Mouse (Mus musculus): ENCODE data around the gene Tec. TPM values are rescaled to one million over a fixed set of nuclear protein-coding genes. Genes with fewer than 3 reads are reported as not detected.

Tec gene
- polyA plus RNA-seq, 1 experiment = 3.9 TPM

GRCm38 (mm10) chr5:72816491-72816890, 51.8 kb downstream of the Tec start:
- TF ChIP-seq CTCF (IDR thresholded peaks at IDR 0.05; ENCODE audit: borderline replicate concordance, extremely low read depth, insufficient read depth, insufficient read length) = no peak
- no peak for TF ChIP-seq POLR2A (IDR thresholded peaks at IDR 0.05; ENCODE audit: borderline replicate concordance, extremely low read depth, insufficient read depth, insufficient read length, poor library complexity, severe bottlenecking)
- DNase-seq (ENCODE audit: low read depth) = peak; percentile 19

- no peak for DNase-seq (ENCODE audit: low read depth)
Observed at GRCm38 (mm10) chr5:72816046-72816445, 52.2 kb downstream of the Tec start.

GRCm38 (mm10) chr5:72815361-72815760, 52.9 kb downstream of the Tec start:
- no peak for TF ChIP-seq CTCF (IDR thresholded peaks at IDR 0.05; ENCODE audit: borderline replicate concordance, extremely low read depth, insufficient read depth, insufficient read length)
- TF ChIP-seq POLR2A (IDR thresholded peaks at IDR 0.05; ENCODE audit: borderline replicate concordance, extremely low read depth, insufficient read depth, insufficient read length, poor library complexity, severe bottlenecking) = no peak
- DNase-seq (ENCODE audit: low read depth) = no peak

More at GRCm38 (mm10) chr5:72816046-72816445, 52.2 kb downstream of the Tec start:
- TF ChIP-seq POLR2A (IDR thresholded peaks at IDR 0.05; ENCODE audit: borderline replicate concordance, extremely low read depth, insufficient read depth, insufficient read length, poor library complexity, severe bottlenecking) (no peak), CTCF (IDR thresholded peaks at IDR 0.05; ENCODE audit: borderline replicate concordance, extremely low read depth, insufficient read depth, insufficient read length) (no peak)

GRCm38 (mm10) chr5:72814072-72814471, 54.2 kb downstream of the Tec start:
- DNase-seq (ENCODE audit: low read depth) = no peak
- TF ChIP-seq POLR2A (IDR thresholded peaks at IDR 0.05; ENCODE audit: borderline replicate concordance, extremely low read depth, insufficient read depth, insufficient read length, poor library complexity, severe bottlenecking) = no peak
- TF ChIP-seq CTCF (IDR thresholded peaks at IDR 0.05; ENCODE audit: borderline replicate concordance, extremely low read depth, insufficient read depth, insufficient read length) = no peak

- DNase-seq (ENCODE audit: low read depth) = no peak
- no peak for TF ChIP-seq POLR2A (IDR thresholded peaks at IDR 0.05; ENCODE audit: borderline replicate concordance, extremely low read depth, insufficient read depth, insufficient read length, poor library complexity, severe bottlenecking)
- TF ChIP-seq CTCF (IDR thresholded peaks at IDR 0.05; ENCODE audit: borderline replicate concordance, extremely low read depth, insufficient read depth, insufficient read length) = no peak
Observed at GRCm38 (mm10) chr5:72812908-72813307, 55.4 kb downstream of the Tec start.

GRCm38 (mm10) chr5:72812328-72812727, 56.0 kb downstream of the Tec start:
- TF ChIP-seq CTCF (IDR thresholded peaks at IDR 0.05; ENCODE audit: borderline replicate concordance, extremely low read depth, insufficient read depth, insufficient read length) (no peak), POLR2A (IDR thresholded peaks at IDR 0.05; ENCODE audit: borderline replicate concordance, extremely low read depth, insufficient read depth, insufficient read length, poor library complexity, severe bottlenecking) (no peak)
- no peak for DNase-seq (ENCODE audit: low read depth)

GRCm38 (mm10) chr5:72811397-72811796, 56.9 kb downstream of the Tec start:
- no peak for DNase-seq (ENCODE audit: low read depth)

GRCm38 (mm10) chr5:72810990-72811389, 57.3 kb downstream of the Tec start:
- no peak for DNase-seq (ENCODE audit: low read depth)
- no peak for TF ChIP-seq POLR2A (IDR thresholded peaks at IDR 0.05; ENCODE audit: borderline replicate concordance, extremely low read depth, insufficient read depth, insufficient read length, poor library complexity, severe bottlenecking)
- no peak for TF ChIP-seq CTCF (IDR thresholded peaks at IDR 0.05; ENCODE audit: borderline replicate concordance, extremely low read depth, insufficient read depth, insufficient read length)

More at GRCm38 (mm10) chr5:72811397-72811796, 56.9 kb downstream of the Tec start:
- TF ChIP-seq POLR2A (IDR thresholded peaks at IDR 0.05; ENCODE audit: borderline replicate concordance, extremely low read depth, insufficient read depth, insufficient read length, poor library complexity, severe bottlenecking) (no peak), CTCF (IDR thresholded peaks at IDR 0.05; ENCODE audit: borderline replicate concordance, extremely low read depth, insufficient read depth, insufficient read length) (no peak)

- no peak for DNase-seq (ENCODE audit: low read depth)
- TF ChIP-seq POLR2A (IDR thresholded peaks at IDR 0.05; ENCODE audit: borderline replicate concordance, extremely low read depth, insufficient read depth, insufficient read length, poor library complexity, severe bottlenecking) = no peak
- no peak for TF ChIP-seq CTCF (IDR thresholded peaks at IDR 0.05; ENCODE audit: borderline replicate concordance, extremely low read depth, insufficient read depth, insufficient read length)
Observed at GRCm38 (mm10) chr5:72809480-72809879, 58.8 kb downstream of the Tec start.

- no peak for TF ChIP-seq CTCF (IDR thresholded peaks at IDR 0.05; ENCODE audit: borderline replicate concordance, extremely low read depth, insufficient read depth, insufficient read length)
- DNase-seq (ENCODE audit: low read depth) = peak; percentile 38
Observed at GRCm38 (mm10) chr5:72808456-72809111, 59.7 kb downstream of the Tec start.

- DNase-seq (ENCODE audit: low read depth) = no peak
- TF ChIP-seq CTCF (IDR thresholded peaks at IDR 0.05; ENCODE audit: borderline replicate concordance, extremely low read depth, insufficient read depth, insufficient read length) (no peak), POLR2A (IDR thresholded peaks at IDR 0.05; ENCODE audit: borderline replicate concordance, extremely low read depth, insufficient read depth, insufficient read length, poor library complexity, severe bottlenecking) (no peak)
Observed at GRCm38 (mm10) chr5:72802851-72803250, 65.4 kb downstream of the Tec start.

GRCm38 (mm10) chr5:72798563-72798962, 69.7 kb downstream of the Tec start:
- peak; percentile 35 for DNase-seq (ENCODE audit: low read depth)
- TF ChIP-seq POLR2A (IDR thresholded peaks at IDR 0.05; ENCODE audit: borderline replicate concordance, extremely low read depth, insufficient read depth, insufficient read length, poor library complexity, severe bottlenecking) (no peak), CTCF (IDR thresholded peaks at IDR 0.05; ENCODE audit: borderline replicate concordance, extremely low read depth, insufficient read depth, insufficient read length) (no peak)
